Mouse (Mus musculus) right cerebral cortex, adult 2 months (tissue): ENCODE measurements at regions not wholly inside any gene's neighbourhood (a gene's known extent, or its start where the extent isn't known, plus 50 kb on each side); places are given as distances from the start of the nearest gene placed in this dataset.

ENCODE experiments used
- DNase-seq, 2 experiments: peaks; one replicate each; pipeline ENCODE4 v3.0.0; 2021 to 2022; ENCODE audit warnings: low spot score in 2 of 2

DNA sequence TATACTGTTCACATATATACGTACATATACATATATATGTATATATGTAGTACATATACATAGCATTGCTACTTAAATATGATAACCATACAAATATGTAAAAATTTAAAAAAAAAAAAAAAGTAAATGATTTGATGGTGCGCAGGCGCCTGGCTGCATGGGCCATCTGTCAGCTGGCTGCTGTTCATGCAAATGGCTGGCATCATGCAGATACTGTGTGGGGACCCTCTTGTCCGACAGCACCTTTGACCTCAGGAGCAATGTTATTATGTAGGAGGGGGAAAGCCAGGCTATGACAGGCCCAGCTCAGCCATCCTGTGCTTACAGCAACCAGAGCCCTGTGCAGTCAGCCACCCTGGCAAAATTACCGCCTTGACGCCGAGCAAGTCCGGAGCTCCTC is 65.1 kb upstream of the Tnrc6c start:
- DNase-seq: no peak

DNA sequence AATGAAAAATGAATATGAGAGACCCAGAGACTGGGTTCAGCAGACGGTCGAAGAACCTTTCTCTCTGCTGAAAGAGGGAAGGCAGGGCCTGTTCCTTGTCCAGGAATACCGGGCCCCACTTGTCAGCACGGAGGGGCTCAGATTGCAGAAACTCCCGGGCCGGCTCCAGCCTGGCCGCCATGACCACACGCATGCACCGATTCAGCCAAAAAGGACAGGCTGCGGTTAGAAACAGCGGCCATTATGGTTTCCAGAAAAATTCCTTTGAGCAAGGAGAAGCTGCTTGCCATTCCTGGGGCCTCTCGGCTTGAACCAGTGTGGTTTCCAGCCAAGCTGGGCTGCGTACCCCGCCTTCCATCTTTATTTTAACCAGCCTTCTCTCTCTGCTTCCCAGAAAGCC is 64.7 kb upstream of the Tnrc6c start:
- DNase-seq: no peak

DNA sequence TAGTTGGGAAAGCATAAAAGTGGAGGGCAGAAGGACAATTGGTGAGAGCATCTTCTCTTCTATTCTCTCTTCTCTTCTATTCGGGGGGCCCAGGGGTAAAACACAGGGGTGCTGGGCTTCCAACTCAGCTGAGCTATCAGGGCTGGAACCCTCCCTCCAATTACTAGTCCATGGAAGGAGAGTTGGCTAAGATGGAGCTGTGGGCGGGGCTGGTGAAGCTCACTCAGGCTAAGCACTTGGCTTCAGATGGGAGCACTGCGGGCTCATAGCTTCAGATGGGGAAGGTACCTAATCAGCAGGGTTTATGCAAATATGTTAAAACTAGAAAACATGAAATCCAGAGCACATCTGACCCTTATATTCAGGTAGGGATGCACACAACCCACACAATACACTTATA is 61.5 kb upstream of the Tnrc6c start:
- no peak for DNase-seq

DNA sequence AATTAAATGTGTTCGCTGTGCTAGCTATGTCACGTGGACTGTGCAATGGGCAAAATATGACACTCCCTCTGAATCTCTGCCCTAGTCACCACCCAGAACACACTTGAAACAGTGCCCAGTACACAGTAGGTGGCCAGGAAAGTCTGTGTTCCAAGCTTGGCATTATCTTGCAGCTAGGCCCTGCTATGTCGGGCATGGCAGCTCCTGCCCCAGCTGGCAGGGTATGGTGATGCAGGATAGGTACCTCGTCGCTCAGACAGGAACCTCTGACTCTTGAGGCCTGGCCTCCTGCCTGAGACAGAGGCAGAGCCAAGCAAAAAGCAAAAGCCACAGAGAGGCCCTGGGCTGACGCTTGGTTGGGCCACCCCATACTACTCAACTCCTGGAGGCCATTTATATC is 57.9 kb upstream of the Tnrc6c start:
- DNase-seq: no peak

DNA sequence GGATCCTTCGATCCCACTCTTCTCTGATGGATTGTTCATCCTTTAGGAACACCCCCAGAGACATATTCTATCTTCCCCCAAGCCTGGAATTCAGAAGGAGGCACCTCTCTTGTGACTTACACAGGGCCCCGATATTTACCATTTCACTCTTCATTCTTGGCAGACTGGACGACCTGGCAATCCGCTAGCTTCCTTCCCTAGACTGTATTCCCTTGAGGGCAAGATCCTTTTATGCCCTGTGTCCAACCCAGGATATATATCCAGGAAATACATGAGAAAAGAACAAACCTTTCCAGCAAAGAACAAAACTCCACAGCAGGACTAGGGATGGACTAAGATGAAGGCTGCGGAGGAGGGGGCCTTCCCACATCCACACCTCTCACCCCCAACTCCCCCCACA is 56.3 kb upstream of the Tnrc6c start:
- DNase-seq: no peak

DNA sequence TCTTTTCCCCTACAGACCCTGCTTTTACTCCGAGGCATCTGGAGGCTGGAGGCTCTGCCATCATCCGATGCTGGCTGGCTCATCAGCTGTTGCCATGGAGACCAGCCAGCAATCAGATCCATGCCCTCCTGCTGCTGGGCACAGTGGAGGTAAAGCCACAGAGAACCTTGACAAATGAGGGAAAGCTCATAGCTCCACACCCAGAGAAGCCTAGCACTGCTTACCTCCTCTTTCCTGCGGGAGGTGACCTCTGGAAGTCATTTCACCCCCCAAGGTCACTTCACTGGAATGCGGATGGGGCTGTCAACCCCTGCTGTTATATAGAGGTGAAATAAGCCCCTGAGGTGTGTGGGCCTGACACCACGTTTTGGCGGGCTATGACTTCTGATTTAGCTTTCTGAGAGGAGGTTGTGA is 55.9 kb upstream of the Tnrc6c start:
- DNase-seq: peak; percentile 49 to 66

DNA sequence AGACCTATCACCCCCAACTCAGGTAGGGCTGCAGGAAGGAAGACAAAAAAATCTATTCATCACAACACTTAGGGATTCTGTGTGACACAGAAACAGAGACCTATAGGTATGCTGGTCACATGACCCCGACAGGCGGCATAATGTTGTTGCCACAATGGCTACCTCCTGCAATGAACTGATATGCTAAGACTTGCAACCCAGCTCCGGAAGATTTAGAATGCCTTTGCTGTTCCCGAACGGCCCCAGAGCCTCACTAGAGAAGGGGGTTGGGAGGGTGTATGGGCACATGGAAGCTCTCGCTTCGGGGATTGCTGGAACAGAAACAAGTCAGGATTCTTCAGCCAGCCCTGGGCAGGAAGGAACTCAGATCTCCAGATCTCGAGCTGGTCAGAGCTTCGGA is 55.5 kb upstream of the Tnrc6c start:
- DNase-seq: no peak

DNA sequence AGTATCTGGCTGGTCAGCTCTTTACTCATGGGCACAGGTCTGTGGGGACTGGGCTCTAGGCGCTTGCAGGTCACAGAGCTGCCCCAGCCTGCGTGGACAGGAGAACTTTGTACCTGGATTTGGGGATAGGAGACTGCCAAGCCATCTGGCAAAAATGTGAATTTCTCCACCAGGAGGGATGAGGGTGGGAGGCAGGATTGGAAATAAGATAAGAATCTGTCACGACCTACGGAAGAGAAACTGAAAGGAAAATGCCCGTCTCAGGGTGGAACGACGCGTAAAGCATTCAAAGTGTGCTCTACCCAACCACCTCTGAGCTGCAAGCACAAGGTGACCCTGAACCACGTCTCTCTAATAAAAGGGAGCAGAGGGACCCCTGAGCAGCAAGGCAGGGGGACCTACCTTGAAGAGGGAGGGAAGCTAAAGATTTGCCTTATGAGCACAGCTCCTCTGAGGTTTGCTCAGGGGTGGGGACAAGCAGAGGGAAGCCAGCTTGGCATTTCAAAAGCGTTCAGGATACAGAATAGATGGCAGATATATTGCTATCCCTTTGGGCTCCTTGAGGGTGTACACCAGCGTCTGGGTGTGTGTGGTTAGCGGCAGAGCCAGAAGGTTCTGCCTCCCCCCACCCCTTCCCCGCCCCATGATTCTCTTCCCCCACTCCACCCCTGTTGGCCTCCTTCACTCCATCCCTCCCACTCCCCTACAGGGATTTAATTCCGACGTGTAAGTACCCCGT is 54.9 kb upstream of the Tnrc6c start:
- DNase-seq: no peak

DNA sequence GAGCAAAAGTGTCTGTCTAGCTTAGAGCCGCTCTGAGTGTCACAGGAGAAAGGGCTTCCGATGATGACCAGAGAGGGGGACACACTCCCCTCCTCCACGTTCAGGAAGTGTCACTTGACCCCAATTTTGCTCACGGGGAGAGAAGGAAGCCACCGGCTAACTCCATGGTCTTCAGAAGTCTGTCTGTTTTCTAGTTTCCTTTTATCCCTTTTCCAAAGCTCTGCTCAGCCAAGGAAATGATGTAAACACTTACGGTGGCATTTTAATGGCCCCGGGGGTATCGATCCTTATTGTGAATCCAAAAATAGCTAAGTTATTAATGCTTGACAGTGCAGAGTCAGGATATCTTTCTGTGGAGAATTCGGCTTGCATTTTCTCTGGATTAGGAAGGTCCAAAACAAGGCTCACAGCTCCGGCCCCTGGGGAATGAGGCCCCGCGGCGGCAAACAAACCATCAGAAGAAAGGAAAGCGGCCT is 54.3 kb upstream of the Tnrc6c start:
- no peak for DNase-seq

DNA sequence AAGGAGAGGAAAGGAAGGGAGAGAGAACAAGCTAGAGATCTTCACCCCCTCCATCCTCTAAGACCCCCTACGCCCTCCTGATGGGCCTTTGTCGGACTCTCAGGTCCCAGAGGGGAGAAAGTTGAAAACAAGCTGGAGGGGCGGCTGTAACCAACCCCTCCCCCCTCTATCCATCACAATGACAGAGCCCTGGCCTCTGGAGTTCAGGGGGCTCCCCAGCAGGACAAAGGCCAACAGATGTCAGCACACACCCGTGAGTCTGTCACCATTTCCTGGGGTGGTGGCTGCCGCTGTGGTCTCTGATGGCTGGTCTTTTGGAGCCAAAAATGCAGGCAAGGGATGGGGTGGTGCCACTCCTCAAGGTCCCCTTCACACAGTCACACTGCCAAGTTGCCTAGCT is 52.9 kb upstream of the Tnrc6c start:
- no peak for DNase-seq

DNA sequence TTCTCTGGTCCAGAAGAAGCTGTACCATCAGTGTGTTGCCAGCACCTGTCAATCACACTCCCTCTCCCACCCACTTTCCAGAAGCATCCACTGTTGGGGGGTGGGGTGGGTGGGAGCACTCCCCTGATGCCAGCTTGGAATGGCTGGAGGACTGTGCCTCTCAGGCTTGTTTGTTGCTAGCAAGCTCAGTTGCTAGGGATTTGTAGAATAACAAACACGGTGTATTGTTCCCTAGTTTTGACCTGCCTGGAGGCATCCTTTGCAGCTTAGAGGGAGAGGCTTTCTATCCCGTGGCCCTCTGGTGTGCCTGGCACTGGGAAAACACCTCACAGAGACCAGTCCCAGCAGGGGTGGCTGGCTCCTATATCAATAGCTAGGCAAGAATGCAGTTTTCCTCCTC is 50.1 kb upstream of the Tnrc6c start:
- DNase-seq: no peak
